Mouse (Mus musculus): ENCODE measurements around the gene Snx13.

Snx13 gene

GRCm38 (mm10) chr12:35046999-35047319, at the start of gene Snx13:
Gene Snx13, plus strand, starts transcription at chr12:35047186.
- no peak for DNase-seq (ENCODE audit: extremely low spot score, low read depth, low spot score)

- no peak for DNase-seq (ENCODE audit: extremely low spot score, low read depth, low spot score)
These were observed 49.3 kb upstream of the Snx13 start for GRCm38 (mm10) chr12:34997597-34998182.

- no peak for DNase-seq (ENCODE audit: extremely low spot score, low read depth, low spot score)
These were observed 48.1 kb upstream of the Snx13 start for GRCm38 (mm10) chr12:34998778-34999467.

GRCm38 (mm10) chr12:35000323-35000722, 46.7 kb upstream of the Snx13 start:
- no peak for DNase-seq (ENCODE audit: extremely low spot score, low read depth, low spot score)

GRCm38 (mm10) chr12:35005748-35006147, 41.2 kb upstream of the Snx13 start:
- no peak for DNase-seq (ENCODE audit: extremely low spot score, low read depth, low spot score)

- no peak for DNase-seq (ENCODE audit: extremely low spot score, low read depth, low spot score)
These were observed 39.1 kb upstream of the Snx13 start for GRCm38 (mm10) chr12:35007851-35008250.

- peak; percentile 8 for DNase-seq (ENCODE audit: extremely low spot score, low read depth, low spot score)
These were observed 38.4 kb upstream of the Snx13 start for GRCm38 (mm10) chr12:35008340-35009137.

GRCm38 (mm10) chr12:35011462-35011861, 35.5 kb upstream of the Snx13 start:
- no peak for DNase-seq (ENCODE audit: extremely low spot score, low read depth, low spot score)

- DNase-seq (ENCODE audit: extremely low spot score, low read depth, low spot score) = no peak
These were observed 33.0 kb upstream of the Snx13 start for GRCm38 (mm10) chr12:35013950-35014349.

GRCm38 (mm10) chr12:35016056-35016455, 30.9 kb upstream of the Snx13 start:
- no peak for DNase-seq (ENCODE audit: extremely low spot score, low read depth, low spot score)

GRCm38 (mm10) chr12:35016481-35017250, 30.3 kb upstream of the Snx13 start:
- no peak for DNase-seq (ENCODE audit: extremely low spot score, low read depth, low spot score)

- no peak for DNase-seq (ENCODE audit: extremely low spot score, low read depth, low spot score)
These were observed 28.2 kb upstream of the Snx13 start for GRCm38 (mm10) chr12:35018679-35019237.

GRCm38 (mm10) chr12:35021285-35021684, 25.7 kb upstream of the Snx13 start:
- no peak for DNase-seq (ENCODE audit: extremely low spot score, low read depth, low spot score)

GRCm38 (mm10) chr12:35022066-35022465, 24.9 kb upstream of the Snx13 start:
- DNase-seq (ENCODE audit: extremely low spot score, low read depth, low spot score) = no peak

GRCm38 (mm10) chr12:35025916-35026432, 21.0 kb upstream of the Snx13 start:
- no peak for DNase-seq (ENCODE audit: extremely low spot score, low read depth, low spot score)

- DNase-seq (ENCODE audit: extremely low spot score, low read depth, low spot score) = no peak
These were observed 19.5 kb upstream of the Snx13 start for GRCm38 (mm10) chr12:35027533-35027932.

- no peak for DNase-seq (ENCODE audit: extremely low spot score, low read depth, low spot score)
These were observed 8.1 kb upstream of the Snx13 start for GRCm38 (mm10) chr12:35038668-35039570.

GRCm38 (mm10) chr12:35039571-35039936, 7.4 kb upstream of the Snx13 start:
- DNase-seq (ENCODE audit: extremely low spot score, low read depth, low spot score) = no peak

GRCm38 (mm10) chr12:35041964-35042363, 5.0 kb upstream of the Snx13 start:
- DNase-seq (ENCODE audit: extremely low spot score, low read depth, low spot score) = no peak
